Mouse (Mus musculus): ENCODE measurements at regions not wholly inside any gene's neighbourhood (a gene's known extent, or its start where the extent isn't known, plus 50 kb on each side); places are given as distances from the start of the nearest gene placed in this dataset.

- DNase-seq (ENCODE audit: low spot score in 2 of 2), result no peak
Measured at GRCm38 (mm10) chr15:5507545-5507913, 263.5 kb upstream of the Ptger4 start.

- no peak for DNase-seq (ENCODE audit: low spot score in 2 of 2)
Measured at GRCm38 (mm10) chr15:5510056-5510455, 266.1 kb upstream of the Ptger4 start.

GRCm38 (mm10) chr15:5511046-5511445 lies 267.1 kb upstream of the Ptger4 start:
- no peak for DNase-seq (ENCODE audit: low spot score in 2 of 2)

- no peak for DNase-seq (ENCODE audit: low spot score in 2 of 2)
Measured at GRCm38 (mm10) chr15:5512546-5512945, 268.6 kb upstream of the Ptger4 start.

GRCm38 (mm10) chr15:5513146-5513545 lies 269.2 kb upstream of the Ptger4 start:
- DNase-seq (ENCODE audit: low spot score in 2 of 2), result no peak

- DNase-seq (ENCODE audit: low spot score in 2 of 2), result no peak
Measured at GRCm38 (mm10) chr15:5514217-5514616, 270.2 kb upstream of the Ptger4 start.

GRCm38 (mm10) chr15:5517244-5517966 lies 273.4 kb upstream of the Ptger4 start:
- DNase-seq (ENCODE audit: low spot score in 2 of 2), result no peak

GRCm38 (mm10) chr15:5519552-5519951 lies 275.6 kb upstream of the Ptger4 start:
- DNase-seq (ENCODE audit: low spot score in 2 of 2), result no peak

- DNase-seq (ENCODE audit: low spot score in 2 of 2), result no peak
Measured at GRCm38 (mm10) chr15:5519997-5520396, 276.0 kb upstream of the Ptger4 start.

GRCm38 (mm10) chr15:5528619-5529018 lies 284.6 kb upstream of the Ptger4 start:
- DNase-seq (ENCODE audit: low spot score in 2 of 2), result peak in 1 of 2 experiments; percentile 9

- no peak for DNase-seq (ENCODE audit: low spot score in 2 of 2)
Measured at GRCm38 (mm10) chr15:5533656-5534055, 289.7 kb upstream of the Ptger4 start.

- no peak for DNase-seq (ENCODE audit: low spot score in 2 of 2)
Measured at GRCm38 (mm10) chr15:5537432-5537831, 293.4 kb upstream of the Ptger4 start.

GRCm38 (mm10) chr15:5539301-5539928 lies 295.4 kb upstream of the Ptger4 start:
- no peak for DNase-seq (ENCODE audit: low spot score in 2 of 2)

GRCm38 (mm10) chr15:5554526-5554925 lies 310.5 kb upstream of the Ptger4 start:
- DNase-seq (ENCODE audit: low spot score in 2 of 2), result no peak

- DNase-seq (ENCODE audit: low spot score in 2 of 2), result no peak
Measured at GRCm38 (mm10) chr15:5554926-5555325, 310.9 kb upstream of the Ptger4 start.

- DNase-seq (ENCODE audit: low spot score in 2 of 2), result no peak
Measured at GRCm38 (mm10) chr15:5555381-5556066, 311.5 kb upstream of the Ptger4 start.

- no peak for DNase-seq (ENCODE audit: low spot score in 2 of 2)
Measured at GRCm38 (mm10) chr15:5561783-5562182, 317.8 kb upstream of the Ptger4 start.

- DNase-seq (ENCODE audit: low spot score in 2 of 2), result no peak
Measured at GRCm38 (mm10) chr15:5574366-5574765, 330.4 kb upstream of the Ptger4 start.

- DNase-seq (ENCODE audit: low spot score in 2 of 2), result no peak
Measured at GRCm38 (mm10) chr15:5579559-5579958, 335.6 kb upstream of the Ptger4 start.

GRCm38 (mm10) chr15:5580416-5580815 lies 336.4 kb upstream of the Ptger4 start:
- DNase-seq (ENCODE audit: low spot score in 2 of 2), result no peak

- no peak for DNase-seq (ENCODE audit: low spot score in 2 of 2)
Measured at GRCm38 (mm10) chr15:5584381-5584780, 340.4 kb upstream of the Ptger4 start.

GRCm38 (mm10) chr15:5604732-5605266 lies 360.8 kb upstream of the Ptger4 start:
- DNase-seq (ENCODE audit: low spot score in 2 of 2), result no peak

Data from layer of hippocampus, adult 18-20 months (tissue).